Mouse (Mus musculus) kidney, postnatal 10 days (tissue): ENCODE measurements around the gene 4930572O03Rik.
"Not testable (repeated sequence)": the region's sequence is repeated elsewhere in the genome, so short reads cannot be mapped to it uniquely, and the experiment has no call there.

Experiments used
- DNase-seq: peaks from one replicate; pipeline ENCODE4 v3.0.0; 2021; ENCODE audit warnings: mixed read lengths

Gene 4930572O03Rik

DNA sequence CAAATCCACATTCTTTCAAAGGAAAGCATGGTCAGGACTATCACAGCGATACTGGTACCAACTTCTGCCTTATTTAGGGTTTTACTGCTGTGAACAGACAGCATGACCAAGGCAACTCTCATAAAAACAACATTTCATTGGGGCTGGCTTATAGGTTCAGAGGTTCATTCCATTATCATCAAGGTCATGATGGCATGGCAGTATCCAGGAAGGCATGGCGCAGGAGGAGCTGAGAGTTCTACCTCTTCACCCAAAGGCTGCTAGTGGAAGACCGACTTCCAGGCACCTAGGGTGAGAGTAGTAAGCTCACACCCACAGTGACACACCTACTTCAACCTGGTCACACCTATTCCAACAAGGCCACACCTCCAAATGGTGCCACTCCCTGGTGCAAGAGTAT lies 40.7 kb downstream of the 4930572O03Rik start:
- not testable (repeated sequence) for DNase-seq

GRCm38 (mm10) chr5:15610695-15611094 lies 46.2 kb downstream of the 4930572O03Rik start:
- not testable (repeated sequence) for DNase-seq

GRCm38 (mm10) chr5:15606677-15607076 lies 50.2 kb downstream of the 4930572O03Rik start:
- DNase-seq, result peak; percentile 7

GRCm38 (mm10) chr5:15603585-15603984 lies 53.3 kb downstream of the 4930572O03Rik start:
- DNase-seq, result not testable (repeated sequence)

DNA sequence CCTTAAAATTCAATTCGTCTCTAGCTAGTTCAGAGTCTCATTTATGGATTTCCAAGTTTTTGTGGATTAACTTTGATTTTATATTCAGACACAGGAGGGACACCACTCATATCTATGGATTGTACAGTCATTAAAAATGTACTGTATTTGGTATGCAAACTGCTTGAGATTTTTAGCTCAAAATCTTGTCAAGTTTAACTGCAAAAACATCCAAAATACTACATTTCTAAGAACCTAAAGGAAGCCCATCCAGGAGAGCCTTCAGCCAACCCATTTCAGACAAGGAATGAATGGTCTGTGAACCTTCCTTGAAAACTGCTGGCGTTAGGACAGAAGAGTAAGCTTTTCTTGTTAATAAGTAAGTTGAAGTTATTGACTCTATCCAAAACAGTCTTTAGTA lies 53.9 kb downstream of the 4930572O03Rik start:
- not testable (repeated sequence) for DNase-seq

DNA sequence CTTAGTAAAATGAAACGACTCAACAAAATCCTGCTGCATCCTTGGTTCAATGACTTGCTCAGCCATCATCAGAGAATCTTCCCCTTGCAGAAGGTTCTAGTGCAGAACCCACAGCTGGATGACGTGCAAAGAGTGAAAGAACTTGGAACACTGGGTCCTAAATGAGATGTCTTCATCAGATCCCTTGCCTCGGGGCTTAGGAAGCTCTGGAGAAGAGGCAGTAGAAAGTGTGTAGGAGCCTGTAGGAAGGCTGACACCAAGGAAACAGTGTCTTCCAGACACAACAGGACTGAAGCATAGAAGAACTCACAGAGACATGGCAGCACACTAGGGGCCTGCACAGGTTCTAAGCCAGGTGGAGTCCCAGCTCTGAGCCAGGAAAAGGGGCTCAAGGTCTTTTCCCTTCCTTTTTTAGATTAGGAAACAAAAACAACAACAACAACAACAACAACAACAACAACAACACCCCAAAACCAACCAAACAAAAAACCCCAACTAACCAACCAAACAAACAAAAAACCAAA lies 54.4 kb downstream of the 4930572O03Rik start:
- DNase-seq, result not testable (repeated sequence)
